Mouse (Mus musculus): ENCODE measurements around the gene Pet100. TPM values are rescaled to one million over a fixed set of nuclear protein-coding genes. Genes with fewer than 3 reads are reported as not detected.

Pet100 gene
- total RNA-seq, 2 experiments from 2014 or later, result 80.9 to 84.3 TPM

GRCm38 (mm10) chr8:3622119-3622518, 771 bp downstream of the Pet100 start:
- DNase-seq (ENCODE audit: low spot score in 2 of 2), result no peak

DNA sequence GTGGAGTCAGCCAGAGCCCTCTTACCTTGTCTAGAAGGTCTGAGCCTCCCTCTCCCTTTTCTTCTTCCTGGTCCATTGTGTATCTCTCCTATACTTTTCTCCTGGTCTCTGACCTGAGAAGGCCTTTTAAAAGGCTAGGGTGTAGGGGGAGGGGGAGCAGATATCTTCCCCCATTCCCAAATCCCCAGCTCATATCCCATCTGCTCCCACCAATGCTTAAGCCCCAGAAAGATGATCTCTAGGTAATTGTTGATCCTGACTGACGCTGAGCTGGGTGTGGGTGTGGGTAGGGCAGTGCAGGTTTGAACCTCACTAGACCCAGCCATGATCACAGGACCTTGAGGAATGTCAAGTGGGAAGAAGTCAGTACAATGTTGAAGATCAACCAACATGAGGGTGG, 4.1 kb downstream of the Pet100 start, which contains the start of gene Pcp2:
Gene Pcp2 (minus strand): TSS at position 101 of the 400 bp plus-strand sequence.
- DNase-seq (ENCODE audit: low spot score in 2 of 2), result no peak

GRCm38 (mm10) chr8:3626971-3627370, 5.6 kb downstream of the Pet100 start:
- DNase-seq (ENCODE audit: low spot score in 2 of 2), result no peak

DNA sequence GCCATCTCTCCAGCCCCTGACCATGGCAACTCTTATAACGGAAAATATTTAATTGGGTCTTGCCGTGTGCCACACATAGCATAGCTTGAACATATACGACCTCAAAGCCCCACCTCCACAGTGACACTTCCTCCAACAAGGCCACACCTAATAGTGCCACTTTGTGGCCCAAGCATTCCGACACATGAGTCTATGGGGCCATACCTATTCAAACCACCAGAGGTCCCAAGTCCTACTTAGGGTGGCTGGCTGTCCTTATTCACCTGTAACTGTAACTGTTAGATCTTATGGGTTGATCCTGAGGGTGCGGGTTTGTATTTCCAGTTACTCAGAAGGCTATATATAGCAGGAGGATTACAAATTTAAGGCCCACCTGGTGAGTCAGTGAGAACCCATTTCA, 6.7 kb downstream of the Pet100 start:
- DNase-seq (ENCODE audit: low spot score in 2 of 2), result peak in 1 of 2 experiments; percentile 53

- peak; percentile 67 to 77 for DNase-seq (ENCODE audit: low spot score in 2 of 2)
Measured at GRCm38 (mm10) chr8:3630647-3631477, 9.5 kb downstream of the Pet100 start, which contains the start of gene Stxbp2. Gene Stxbp2 (plus strand): TSS chr8:3630955.

DNA sequence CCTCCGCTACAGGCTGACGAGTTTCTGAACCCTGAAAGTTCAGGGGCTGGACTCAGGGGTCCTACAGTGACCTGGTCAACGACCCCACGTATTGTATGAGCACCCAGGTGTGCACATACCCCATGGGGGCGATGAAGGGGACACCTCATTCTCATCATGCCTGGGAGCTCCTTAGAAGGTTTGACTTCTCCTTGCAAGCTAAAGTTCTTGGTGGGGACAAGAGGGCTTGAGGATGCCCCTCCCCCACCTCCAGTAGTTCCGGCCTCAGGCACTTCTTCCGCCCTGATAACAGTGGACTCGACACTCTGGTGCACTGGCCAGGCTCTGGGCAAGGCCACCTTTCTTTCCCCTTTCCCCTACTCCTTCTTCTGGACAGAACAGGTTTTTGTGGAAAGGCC, 10.1 kb downstream of the Pet100 start:
- no peak for DNase-seq (ENCODE audit: low spot score in 2 of 2)

DNA sequence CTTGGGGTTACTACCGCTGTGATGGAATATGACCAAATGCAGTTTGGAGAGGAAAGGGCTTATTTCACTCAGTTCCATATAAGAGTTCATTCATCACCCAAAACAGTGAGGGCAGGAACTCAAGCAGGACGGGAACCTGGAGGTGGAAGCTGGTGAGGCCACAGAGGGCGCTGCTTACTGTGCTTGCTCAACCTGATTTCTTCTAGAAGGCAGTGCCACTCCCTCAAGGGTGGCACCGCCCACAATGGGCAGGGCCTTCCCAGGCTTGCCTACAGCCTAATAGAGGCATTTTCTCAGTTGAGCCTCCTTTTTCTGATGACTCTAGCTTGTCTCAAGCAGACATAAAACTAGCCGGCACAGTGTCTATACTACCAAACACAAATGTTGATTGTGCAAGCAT, 24.5 kb downstream of the Pet100 start:
- DNase-seq (ENCODE audit: low spot score in 2 of 2), result peak in 1 of 2 experiments; percentile 27

GRCm38 (mm10) chr8:3646824-3647531, 25.6 kb downstream of the Pet100 start:
- DNase-seq (ENCODE audit: low spot score in 2 of 2), result no peak

- no peak for DNase-seq (ENCODE audit: low spot score in 2 of 2)
Measured at GRCm38 (mm10) chr8:3647561-3647960, 26.2 kb downstream of the Pet100 start.

GRCm38 (mm10) chr8:3648268-3648667, 26.9 kb downstream of the Pet100 start:
- DNase-seq (ENCODE audit: low spot score in 2 of 2), result no peak

DNA sequence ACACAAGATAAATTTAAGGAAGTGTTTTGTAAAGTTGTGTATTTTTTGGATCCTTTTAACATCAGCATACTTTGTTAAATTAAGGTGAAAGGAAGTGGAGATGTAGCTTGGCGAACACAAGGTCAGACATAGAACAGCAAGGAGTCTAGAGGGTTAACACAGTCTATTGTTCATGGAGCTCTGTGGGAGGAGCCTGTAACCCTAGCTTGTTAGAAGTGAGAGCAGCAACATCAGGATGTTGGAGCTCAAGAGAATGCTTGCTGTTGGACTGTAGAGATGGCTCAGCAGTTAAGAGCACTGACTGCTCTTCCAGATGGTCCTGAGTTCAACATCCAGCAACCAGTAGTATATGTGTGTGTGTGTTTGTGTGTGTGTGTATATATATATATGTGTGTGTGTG, 27.6 kb downstream of the Pet100 start:
- DNase-seq (ENCODE audit: low spot score in 2 of 2), result no peak

DNA sequence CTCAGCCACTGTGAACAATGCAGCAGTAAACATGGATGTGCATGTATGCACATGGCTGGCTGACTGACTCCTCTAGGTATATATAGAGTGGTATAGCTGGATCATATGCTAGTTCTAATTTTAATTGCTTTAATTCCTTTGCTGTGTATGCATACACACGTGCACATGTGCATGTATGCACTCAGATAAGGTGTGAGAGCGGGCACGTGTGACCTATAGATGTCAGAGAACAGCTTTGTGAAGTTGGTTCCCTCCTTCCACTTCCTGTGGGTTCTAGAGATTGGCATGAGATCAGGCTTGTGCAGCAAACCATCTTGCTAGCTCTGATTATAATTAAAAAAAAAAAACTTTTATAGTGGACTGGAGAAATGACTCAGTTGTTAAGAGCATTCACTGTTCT, 31.5 kb downstream of the Pet100 start:
- no peak for DNase-seq (ENCODE audit: low spot score in 2 of 2)

DNA sequence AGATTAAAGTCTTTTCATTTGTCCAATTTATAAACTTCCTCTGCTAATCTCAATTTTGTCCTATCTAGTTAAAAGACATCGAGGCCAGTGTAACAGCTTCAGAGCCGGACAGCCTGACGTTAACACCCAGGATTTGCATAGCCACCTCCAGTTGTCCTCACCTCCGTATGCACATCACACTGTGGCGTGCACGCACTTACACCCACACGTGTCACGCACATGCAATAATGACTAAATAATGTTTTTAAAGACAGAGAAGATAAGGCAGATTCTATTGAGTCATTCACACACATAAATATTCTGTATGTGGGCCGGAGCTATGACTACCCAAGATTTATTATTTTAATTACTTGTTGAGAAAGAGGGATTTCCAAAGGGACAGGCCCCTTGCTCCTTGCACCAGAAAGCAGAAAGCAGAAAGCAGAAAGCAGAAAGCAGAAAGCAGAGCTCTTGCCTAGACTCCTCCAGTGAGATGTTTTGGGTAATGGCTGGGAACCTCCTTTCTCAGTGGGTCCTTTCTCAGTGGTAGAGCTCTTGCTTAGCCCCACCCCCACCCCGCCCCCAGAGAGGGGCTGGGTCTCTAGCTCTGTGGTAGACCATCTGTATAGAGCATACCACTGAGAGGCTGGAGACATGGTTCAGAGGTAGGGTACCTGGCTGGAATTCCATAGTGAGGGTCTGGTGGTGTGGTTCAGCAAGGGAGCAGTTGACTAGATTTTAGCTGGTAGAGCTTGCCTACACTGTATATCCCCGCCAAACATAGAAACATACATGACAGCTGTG, 33.6 kb downstream of the Pet100 start:
- DNase-seq (ENCODE audit: low spot score in 2 of 2), result no peak

- no peak for DNase-seq (ENCODE audit: low spot score in 2 of 2)
Measured at GRCm38 (mm10) chr8:3655526-3655925, 34.2 kb downstream of the Pet100 start, which contains the start of gene Retn. Gene Retn (plus strand): TSS chr8:3655770.

DNA sequence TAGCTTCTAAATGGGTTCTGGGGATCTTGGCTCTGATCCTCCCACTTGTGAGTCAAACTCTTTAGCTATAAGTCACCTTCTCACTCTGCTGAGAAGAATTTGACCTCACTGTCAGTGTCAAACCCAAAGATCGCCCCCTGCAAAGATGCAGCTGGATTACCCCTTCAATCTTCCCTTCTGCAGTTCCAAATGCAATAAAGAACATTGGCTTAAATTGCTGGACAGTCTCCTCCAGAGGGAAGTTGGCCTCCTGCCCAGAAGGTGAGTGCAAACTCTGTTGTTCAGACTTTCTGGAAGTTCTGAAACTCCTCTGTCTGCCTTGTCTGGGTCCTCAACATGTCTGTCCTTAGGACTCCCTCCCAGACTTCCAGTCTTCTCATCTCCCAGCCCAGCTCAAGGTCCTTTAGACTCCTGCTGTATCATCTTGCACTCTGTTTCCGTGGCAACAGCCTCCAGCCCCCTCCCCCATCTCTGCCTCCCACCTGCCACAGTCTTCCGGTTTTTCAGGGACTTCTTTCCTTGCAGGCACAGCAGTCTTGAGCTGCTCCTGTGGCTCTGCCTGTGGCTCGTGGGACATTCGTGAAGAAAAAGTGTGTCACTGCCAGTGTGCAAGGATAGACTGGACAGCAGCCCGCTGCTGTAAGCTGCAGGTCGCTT, 35.5 kb downstream of the Pet100 start:
- DNase-seq (ENCODE audit: low spot score in 2 of 2), result peak in 1 of 2 experiments; percentile 21

GRCm38 (mm10) chr8:3660889-3661288, 39.5 kb downstream of the Pet100 start:
- no peak for DNase-seq (ENCODE audit: low spot score in 2 of 2)

- DNase-seq (ENCODE audit: low spot score in 2 of 2), result no peak
Measured at GRCm38 (mm10) chr8:3664405-3664804, 43.1 kb downstream of the Pet100 start.

GRCm38 (mm10) chr8:3665507-3665906, 44.2 kb downstream of the Pet100 start, which contains the start of gene Mcemp1:
Gene Mcemp1 (plus strand): TSS chr8:3665754.
- no peak for DNase-seq (ENCODE audit: low spot score in 2 of 2)

DNA sequence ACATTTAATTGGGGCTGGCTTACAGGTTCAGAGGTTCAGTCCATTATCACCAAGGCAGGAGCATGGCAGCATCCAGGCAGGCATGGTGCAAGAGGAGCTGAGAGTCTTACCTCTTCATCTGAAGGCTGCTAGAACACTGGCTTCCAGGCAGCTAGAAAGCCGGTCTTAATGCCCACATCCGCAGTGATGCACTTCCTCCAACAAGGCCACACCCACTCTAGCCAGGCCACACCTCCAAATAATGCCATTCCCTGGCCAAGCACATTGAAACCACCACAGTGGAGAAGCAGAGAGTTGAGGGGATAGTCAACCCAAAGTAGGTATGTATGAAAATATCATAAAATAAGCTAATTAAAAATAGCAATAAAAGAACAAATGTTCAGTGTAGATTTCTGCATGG, 49.0 kb downstream of the Pet100 start:
- DNase-seq (ENCODE audit: low spot score in 2 of 2), result no peak

DNA sequence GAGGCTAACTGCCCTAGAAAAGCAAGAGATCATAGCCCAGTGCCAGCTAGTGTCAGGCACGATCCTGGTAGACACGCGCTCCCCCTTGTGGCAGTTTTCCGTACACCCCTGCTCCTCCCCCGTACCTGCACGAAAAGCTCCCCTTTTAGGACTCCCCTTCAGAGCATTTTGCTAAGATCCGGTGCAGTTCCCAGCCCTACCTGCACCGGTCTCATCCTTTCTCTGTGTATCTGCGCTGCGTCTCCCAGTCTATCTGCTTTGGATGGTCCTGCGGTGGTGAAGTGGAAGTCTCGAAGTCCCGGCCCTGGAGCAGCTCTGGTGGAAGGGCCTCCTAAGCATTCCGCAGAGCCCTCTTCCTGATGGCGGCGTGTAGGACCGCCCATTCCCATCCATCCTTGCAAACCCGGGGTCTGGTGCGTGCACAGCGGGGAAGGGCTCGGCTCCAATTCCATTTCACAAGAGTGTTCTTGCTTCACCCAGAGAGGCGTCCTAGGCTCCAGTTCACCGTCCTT, 50.7 kb downstream of the Pet100 start, which contains the start of gene Fcor:
Gene Fcor (minus strand): TSS at position 383 of the 512 bp plus-strand sequence.
- DNase-seq (ENCODE audit: low spot score in 2 of 2), result peak; percentile 86 to 96
